Mouse (Mus musculus) layer of hippocampus, postnatal 10 days (tissue): ENCODE data around the gene Sprr2f. TPM values are rescaled to one million over a fixed set of nuclear protein-coding genes. Genes with fewer than 3 reads are reported as not detected.

ENCODE experiments used
- DNase-seq, 2 experiments: peaks; one replicate each; pipeline ENCODE4 v3.0.0; 2021; ENCODE audit warnings: low spot score in 2 of 2
- long read RNA-seq: library from polyadenylated mRNA; stranded (forward); transcript quantifications from one replicate; pipeline ENCODE4 v2.0.0, GENCODE M21; 2023
- total RNA-seq, 2 experiments: library from RNA; stranded (reverse); gene quantifications; 2 replicates each; pipeline ENCODE4 v1.2.3; 2021

Sprr2f gene
- total RNA-seq: not detected
- long read RNA-seq: 0 reads

- DNase-seq: no peak
Measured at GRCm38 (mm10) chr3:92364887-92365286, at the start of gene Sprr2f. Gene Sprr2f, plus strand, starts transcription at chr3:92365187.

DNA sequence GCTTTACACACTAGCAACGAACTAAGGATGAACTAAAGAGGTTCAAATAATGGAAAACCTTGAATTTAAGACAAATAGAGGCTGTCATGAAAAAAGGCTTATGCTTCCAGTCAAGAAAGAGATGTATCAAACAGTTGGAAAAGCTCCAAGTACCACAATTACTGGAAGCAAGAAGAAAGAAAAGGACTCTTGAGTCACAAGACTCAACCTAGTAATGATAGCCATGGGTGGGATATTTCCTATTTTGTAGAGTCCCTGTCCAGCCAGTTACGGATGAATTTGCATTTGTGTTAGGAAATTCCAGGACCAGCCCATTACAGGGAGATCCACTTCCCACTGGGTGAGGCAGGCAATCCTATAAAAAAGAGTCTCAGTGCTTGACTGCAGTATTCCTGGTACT lies 48.7 kb upstream of the Sprr2f start, which contains the start of gene Sprr2b:
Gene Sprr2b, plus strand, starts transcription at position 301 of the 400 bp plus-strand sequence.
- DNase-seq: no peak

GRCm38 (mm10) chr3:92317384-92317783 lies 47.6 kb upstream of the Sprr2f start:
- DNase-seq: no peak

GRCm38 (mm10) chr3:92336278-92336677 lies 28.7 kb upstream of the Sprr2f start:
- DNase-seq: no peak

DNA sequence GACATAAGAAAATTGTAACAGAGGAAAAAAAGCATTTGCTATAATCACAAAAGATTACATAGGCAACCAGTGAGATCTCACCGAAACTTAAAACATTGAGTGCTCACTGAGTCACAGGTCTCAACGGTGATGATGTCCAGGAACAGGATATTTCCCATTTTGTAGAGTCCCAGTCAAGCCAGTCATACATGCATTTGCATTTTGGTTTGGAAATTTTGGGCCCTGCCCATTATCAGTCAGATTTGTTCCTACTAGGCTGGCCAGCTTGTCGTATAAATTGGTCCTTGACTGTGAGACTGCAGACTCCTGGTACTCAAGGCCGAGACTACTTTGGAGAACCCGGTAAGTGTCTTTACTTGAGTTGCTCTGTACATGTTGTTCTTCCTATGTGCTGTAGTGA lies 26.1 kb upstream of the Sprr2f start, which contains the start of gene Sprr2d:
Gene Sprr2d, plus strand, starts transcription at position 301 of the 400 bp plus-strand sequence.
- DNase-seq: no peak

GRCm38 (mm10) chr3:92351843-92352242 lies 13.1 kb upstream of the Sprr2f start, which contains the start of gene Sprr2e:
Gene Sprr2e, plus strand, starts transcription at chr3:92352143.
- DNase-seq: no peak

DNA sequence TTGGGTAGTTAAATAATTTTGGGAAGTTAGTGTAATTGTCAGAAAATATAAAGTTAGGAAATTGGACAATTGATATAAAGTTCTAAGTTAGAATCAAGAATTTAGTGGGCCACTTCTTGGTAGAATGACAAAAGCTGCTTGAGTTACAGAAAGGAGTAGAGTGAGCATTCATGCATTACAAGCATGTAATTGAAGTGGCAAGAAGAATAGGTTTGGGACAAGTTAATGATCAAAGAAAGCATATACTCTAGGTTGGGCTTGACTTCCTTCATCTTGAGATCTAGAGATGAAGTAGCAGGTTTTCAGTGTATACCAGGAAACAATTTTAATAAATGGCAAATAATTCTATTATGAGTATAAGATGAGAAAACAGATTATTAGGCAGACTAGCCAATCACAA lies 3.4 kb upstream of the Sprr2f start:
- DNase-seq: no peak

DNA sequence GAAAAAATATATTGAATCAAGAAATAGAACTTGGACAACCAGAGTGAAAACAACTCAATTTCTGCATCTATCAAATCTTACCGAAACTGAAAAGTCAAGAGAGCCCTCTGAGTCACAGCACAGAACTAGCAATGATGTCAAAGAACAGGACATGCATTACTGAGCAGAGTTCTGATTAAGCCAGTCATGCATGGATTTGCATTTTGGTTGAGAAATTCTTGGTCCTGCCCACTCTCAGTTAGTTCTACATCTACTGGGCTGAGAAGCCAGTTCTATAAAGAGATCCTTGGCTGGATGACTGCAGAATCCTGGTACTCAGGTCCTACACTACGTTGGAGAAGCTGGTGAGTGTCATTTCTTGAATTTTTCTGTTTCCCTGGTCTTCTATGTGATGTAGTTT lies 8.6 kb downstream of the Sprr2f start:
- no peak for DNase-seq

DNA sequence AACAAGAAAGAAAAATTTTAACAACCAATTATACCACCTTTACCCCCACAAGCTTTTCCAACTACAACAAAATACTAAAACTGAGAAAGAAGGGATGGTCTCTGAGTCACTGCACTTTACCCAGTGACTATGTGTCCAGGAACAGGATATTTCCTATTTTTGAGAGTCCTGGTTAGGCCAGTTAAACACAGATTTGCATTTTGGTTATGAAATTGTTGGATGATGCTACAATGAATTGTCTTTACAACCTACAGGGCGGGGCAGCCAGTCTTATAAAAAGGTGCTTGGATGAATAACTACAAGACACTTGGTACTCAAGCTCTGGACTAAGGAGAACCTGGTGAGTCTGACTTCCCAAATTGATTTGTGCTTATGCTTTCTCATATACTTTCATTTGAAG lies 20.4 kb downstream of the Sprr2f start, which contains the start of gene Sprr2h:
Gene Sprr2h, plus strand, starts transcription at position 301 of the 400 bp plus-strand sequence.
- DNase-seq: no peak

- DNase-seq: no peak
Measured at GRCm38 (mm10) chr3:92394301-92394700, 29.3 kb downstream of the Sprr2f start.

DNA sequence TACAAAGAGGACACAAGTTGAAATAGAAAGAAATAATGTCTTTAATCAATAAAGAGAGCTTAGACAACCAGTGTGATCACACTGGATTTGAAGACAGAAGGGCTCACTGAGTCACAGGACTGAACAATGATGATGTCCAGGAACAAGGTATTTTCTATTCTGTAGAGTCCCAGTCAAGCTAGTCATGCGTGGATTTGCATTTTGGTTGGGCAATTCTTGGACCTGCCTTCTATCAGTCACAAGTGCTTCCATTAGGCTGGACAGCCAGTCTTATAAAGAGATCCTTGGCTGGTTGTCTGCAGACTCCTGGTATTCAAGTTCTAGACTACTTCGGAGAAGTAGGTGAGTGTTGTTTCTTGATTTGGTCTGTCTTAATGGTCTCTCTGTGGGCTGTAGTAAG lies 42.7 kb downstream of the Sprr2f start, which contains the start of gene Sprr2i:
Gene Sprr2i, plus strand, starts transcription at position 301 of the 400 bp plus-strand sequence.
- DNase-seq: no peak

Other genes starting within 250 kb of the Sprr2f start
- not detected for gene Prr9, start 241.2 kb upstream of the Sprr2f start, total RNA-seq
- not detected for gene Lelp1, start 222.4 kb upstream of the Sprr2f start, total RNA-seq
- not detected for gene Sprr2a1, start 149.4 kb upstream of the Sprr2f start, total RNA-seq
- not detected for gene Sprr2a2, start 149.3 kb upstream of the Sprr2f start, total RNA-seq
- not detected for gene Sprr2a3, start 79.8 kb upstream of the Sprr2f start, total RNA-seq
- not detected for gene Sprr2b, start 48.6 kb upstream of the Sprr2f start, total RNA-seq
- not detected for gene Sprr2d, start 26.0 kb upstream of the Sprr2f start, total RNA-seq
- gene Sprr2e, start 13.0 kb upstream of the Sprr2f start, total RNA-seq: not detected
- gene Sprr2h, start 20.5 kb downstream of the Sprr2f start, total RNA-seq: not detected
- gene Sprr2i, start 42.8 kb downstream of the Sprr2f start, total RNA-seq: not detected
- not detected for gene Sprr2j-ps, start 52.9 kb downstream of the Sprr2f start, total RNA-seq
- gene Gm9774, start 64.2 kb downstream of the Sprr2f start, total RNA-seq: under 1 TPM; 0.57 to 0.96 TPM
- not detected for gene Sprr2k, start 67.4 kb downstream of the Sprr2f start, total RNA-seq
- not detected for gene Sprr1b, start 73.6 kb downstream of the Sprr2f start, total RNA-seq
- gene Sprr3, start 93.5 kb downstream of the Sprr2f start, total RNA-seq: not detected
- not detected for gene Sprr1a, start 120.7 kb downstream of the Sprr2f start, total RNA-seq
- not detected for gene Sprr4, start 135.3 kb downstream of the Sprr2f start, total RNA-seq
- not detected for gene 2310046K23Rik, start 169.3 kb downstream of the Sprr2f start, total RNA-seq
- gene Ivl, start 208.5 kb downstream of the Sprr2f start, total RNA-seq: not detected
- not detected for gene Smcp, start 223.8 kb downstream of the Sprr2f start, total RNA-seq
- gene 2210017I01Rik, start 242.3 kb downstream of the Sprr2f start, total RNA-seq: not detected